Mouse (Mus musculus) heart, adult 2 months (tissue): ENCODE measurements at regions not wholly inside any gene's neighbourhood (a gene's known extent, or its start where the extent isn't known, plus 50 kb on each side); places are given as distances from the start of the nearest gene placed in this dataset.

Source experiments
- EP300 ChIP-seq: fragments of 200-500 bp; IDR thresholded peaks from 2 replicates; pipeline ENCODE4 v1.6.1; 2011; ENCODE audit warnings: low read depth, low read length, control low read depth; ENCODE audit not compliant: insufficient read depth
- POLR2A ChIP-seq: fragments of 200-500 bp; IDR thresholded peaks from 2 replicates; pipeline ENCODE4 v1.6.1; 2011; ENCODE audit warnings: mild to moderate bottlenecking, low read depth, low read length, control low read depth; ENCODE audit not compliant: insufficient read depth

GRCm38 (mm10) chr5:107048607-107049006 is 84.5 kb downstream of the Cdc7 start:
- TF ChIP-seq POLR2A: no peak
- no peak for TF ChIP-seq EP300
